Mouse (Mus musculus) R1 (cell line): ENCODE measurements at regions not wholly inside any gene's neighbourhood (a gene's known extent, or its start where the extent isn't known, plus 50 kb on each side); places are given as distances from the start of the nearest gene placed in this dataset.

ENCODE experiments used
- DNase-seq: peaks from one replicate; pipeline ENCODE4 v3.0.0-alpha.2; 2018; ENCODE audit warnings: low read depth, low spot score

DNA sequence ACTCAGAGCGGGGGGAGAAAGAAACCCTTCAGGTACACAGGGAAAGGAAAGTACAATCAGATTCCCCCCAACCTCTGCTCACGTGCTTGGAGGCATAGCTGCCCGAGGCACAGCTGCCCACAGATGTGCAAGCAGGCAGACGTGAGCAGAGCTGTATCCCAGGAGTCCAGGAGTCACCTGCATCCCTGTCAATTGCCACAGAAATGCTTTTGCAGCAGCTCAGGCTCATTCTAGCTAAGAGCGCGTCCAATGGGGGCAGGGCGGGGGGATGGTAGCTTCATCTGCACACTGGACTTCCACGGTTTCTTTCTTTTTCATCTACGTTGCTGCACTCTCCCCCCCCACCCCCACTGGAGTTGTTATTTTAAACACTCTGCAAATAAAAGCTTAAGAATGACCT lies 66.0 kb upstream of the Fat4 start:
- DNase-seq, result no peak

- DNase-seq, result no peak
These were observed 66.4 kb upstream of the Fat4 start for GRCm38 (mm10) chr3:38820315-38820714.

DNA sequence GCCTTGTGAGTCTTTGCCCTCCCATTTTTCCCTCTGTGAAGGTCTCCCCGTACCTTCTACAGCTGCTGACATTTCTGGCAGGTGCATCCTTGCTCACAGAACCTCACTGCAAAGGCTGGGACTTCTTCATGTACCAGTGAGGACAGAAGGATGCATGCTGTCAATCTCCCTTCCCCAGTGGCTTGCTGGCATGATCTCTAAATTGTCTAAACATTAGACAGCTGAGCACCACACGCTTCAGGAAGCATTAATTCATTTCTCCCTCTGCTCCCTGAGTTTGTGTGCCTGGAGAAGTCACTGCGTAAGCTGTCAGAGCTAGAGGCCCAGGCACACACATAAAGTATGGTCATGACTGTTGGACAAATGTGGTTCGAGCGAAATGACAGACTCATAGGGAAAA lies 69.1 kb upstream of the Fat4 start:
- DNase-seq, result no peak

DNA sequence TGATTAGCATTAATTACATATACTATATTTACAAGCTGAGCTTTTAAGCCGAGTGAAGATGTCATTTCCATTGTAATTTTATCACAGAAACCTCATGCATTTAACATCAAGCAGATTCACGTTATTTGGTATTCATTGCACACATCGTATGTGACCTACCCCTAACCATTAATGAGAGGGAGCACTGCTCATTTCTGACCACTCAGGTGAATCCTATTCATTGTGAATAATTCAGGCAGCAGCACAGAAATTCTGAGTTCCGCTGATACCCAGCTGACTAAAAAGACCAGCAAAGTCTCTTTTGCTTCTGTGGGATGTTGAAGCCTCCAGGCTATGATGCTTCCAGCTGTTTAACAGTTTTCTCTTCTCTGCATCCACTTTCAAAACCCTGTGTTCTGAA lies 74.3 kb upstream of the Fat4 start:
- DNase-seq, result no peak

- no peak for DNase-seq
These were observed 75.1 kb upstream of the Fat4 start for GRCm38 (mm10) chr3:38811635-38812034.

DNA sequence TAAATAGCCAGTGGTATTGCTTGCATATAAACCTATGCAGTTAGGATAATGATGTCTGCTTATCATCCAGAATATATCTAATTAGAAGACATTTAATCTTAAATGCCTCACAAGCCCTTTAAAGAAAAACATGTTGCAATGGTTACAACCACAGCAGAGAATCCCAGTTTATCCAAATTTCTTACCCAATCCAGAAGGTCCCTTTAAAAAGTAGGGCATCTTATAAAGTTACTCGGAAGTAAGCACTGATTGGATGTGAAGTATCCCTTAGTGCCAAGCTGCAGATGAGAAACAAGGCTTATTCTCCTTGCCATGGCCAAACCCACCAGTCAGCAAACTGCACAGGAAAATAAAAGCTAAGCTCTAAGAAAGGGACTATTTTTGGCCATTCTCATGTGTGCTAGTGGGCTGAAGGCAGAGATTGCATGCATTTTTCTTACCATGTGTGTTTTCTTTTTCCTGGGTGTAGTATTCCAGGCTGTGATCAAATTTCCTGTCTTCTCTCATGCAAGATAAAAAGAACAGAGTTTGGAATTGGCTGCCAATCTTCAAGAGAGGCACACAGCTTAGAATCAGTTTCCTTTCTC lies 80.2 kb upstream of the Fat4 start:
- no peak for DNase-seq

- DNase-seq, result no peak
These were observed 80.7 kb upstream of the Fat4 start for GRCm38 (mm10) chr3:38806036-38806435.

DNA sequence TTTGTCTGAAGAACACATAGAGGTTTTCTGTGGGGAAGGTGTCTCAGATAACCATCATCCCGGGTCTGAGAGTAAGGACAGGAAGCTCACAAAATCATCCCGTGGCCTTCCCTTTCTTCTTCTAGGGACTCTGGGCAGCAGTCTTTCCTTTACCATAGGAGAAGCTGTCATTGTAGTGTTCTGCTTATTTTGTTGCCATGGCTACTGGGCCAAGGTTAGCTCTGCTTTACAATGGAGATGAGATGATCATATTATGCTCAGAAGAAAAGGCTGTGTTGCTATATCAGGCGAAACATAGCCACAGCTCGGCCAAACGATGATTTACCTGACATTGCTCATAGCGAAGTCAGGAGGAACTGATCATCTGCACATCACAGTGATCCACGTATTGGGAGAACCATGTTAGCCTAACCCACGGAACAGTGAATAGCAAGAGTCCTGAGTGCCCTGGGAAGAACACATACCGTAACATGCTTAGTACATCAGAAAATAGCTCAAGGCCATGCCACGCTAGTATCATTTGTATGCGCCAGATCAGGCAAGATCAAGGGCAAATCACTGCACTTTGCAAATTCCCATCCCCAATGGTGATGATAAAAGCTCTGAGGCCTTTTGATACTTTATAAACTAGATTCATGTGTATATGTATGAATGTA lies 91.0 kb upstream of the Fat4 start:
- DNase-seq, result no peak

DNA sequence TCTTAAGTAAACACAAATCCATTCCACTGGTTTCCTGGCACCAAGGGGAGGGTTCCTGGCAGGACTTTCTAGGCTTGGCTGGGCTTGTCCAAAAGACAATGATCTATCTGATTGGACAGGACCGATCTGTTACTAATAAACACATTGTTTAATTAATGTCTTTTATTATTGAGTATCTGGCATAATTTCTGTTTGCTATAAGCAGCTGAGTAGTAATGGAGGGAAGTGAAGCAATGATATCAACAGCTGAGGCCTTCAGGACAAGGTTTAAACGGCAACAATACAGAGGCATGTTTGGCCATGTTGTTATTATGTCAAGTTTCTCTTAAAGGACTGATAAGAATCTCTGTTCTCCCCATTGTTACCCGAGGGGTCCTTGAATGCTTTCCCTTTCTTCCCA lies 93.5 kb upstream of the Fat4 start:
- no peak for DNase-seq

- DNase-seq, result no peak
These were observed 98.0 kb upstream of the Fat4 start for GRCm38 (mm10) chr3:38788751-38789150.

DNA sequence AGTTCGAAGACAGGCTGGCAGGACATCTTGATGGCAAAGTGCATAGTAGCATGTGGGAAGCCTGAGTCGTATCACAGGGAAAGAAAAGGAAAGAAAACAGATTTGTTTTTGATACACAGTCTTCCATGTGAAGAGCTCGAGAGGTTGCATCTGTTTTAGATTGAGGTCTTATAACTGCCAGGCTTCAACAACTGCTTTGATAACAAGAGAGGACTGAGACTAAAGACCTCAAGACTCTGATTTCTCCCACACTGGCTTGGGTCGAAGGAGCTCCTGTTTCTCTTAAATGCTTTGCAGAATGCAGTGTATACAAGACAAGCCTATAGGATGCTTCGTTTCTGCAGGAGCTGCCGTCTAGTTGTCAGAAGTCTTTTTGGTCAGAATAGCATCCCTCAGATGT lies 103.0 kb upstream of the Fat4 start:
- no peak for DNase-seq

GRCm38 (mm10) chr3:38783051-38783450 lies 103.7 kb upstream of the Fat4 start:
- DNase-seq, result no peak

DNA sequence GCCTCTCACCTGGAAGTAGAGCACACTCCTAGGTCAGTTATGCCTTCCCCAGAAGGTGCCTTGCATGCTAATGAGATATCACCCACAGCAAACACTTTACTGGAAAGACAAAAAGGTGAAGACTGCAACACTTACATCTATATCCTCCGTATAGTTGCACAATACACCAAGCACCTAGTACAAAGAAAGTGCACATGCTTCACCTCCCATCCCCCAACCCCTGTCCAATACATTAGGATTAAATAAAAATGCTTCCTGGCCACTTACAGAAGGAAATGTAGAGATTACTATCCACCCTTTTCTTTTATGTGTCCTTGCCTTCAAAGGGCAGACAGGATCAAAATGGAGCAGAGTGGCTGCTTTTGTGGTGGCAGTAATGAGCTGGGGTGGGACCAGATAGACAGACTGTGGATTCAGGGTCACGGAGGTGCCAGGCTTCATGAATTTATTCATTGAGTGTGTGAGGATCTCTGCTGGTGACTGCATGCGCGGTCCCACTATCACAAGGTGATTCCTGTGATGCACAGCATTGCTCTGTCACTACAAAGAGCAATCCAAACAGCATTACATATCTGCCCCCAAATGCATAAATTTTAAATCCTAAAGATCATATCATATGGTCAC lies 109.9 kb upstream of the Fat4 start:
- peak; percentile 3 for DNase-seq

DNA sequence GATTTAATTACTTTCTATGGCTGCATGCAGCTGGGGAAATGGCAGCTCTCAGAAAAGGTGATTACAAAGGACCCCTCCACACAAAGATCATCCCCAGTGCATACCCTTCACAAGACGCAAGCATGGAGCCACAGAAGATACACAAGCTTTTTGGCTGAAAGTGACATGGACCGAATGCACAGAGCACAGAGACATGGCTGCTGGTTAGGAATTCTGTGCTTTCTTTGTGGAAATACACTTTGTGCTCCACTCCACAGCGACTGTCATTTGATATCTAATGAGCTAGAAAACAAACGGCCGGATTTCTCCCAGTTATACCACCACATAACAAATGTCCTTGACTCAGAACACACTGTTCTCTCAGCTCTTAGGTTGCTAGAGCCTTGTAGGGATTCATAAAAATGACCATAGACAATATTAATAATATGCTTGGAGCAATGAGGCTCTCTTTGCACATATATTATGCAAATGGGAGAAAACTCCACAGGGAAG lies 132.1 kb upstream of the Fat4 start:
- DNase-seq, result no peak

- DNase-seq, result no peak
These were observed 133.1 kb upstream of the Fat4 start for GRCm38 (mm10) chr3:38753446-38754205.

DNA sequence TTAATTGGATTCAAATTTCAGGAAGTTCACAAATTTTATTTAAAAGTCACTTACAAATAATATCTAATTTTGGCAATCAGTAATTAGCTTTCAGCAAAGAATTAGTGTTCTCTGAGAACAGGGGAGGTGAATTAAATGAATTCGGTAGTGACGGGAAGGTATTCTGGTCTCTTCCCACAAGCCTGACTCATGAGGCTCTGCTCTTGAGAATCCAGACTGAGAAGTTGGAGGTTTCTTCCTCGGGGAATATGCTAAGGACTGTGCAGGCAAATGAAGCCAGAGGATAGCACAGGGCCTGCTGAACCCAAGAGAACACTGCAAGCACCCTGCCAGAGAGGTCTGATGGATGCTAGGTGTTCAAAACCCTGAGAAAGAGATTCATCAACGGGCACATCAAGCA lies 144.6 kb upstream of the Fat4 start:
- DNase-seq, result no peak

- DNase-seq, result no peak
These were observed 164.1 kb upstream of the Fat4 start for GRCm38 (mm10) chr3:38722606-38723005.

DNA sequence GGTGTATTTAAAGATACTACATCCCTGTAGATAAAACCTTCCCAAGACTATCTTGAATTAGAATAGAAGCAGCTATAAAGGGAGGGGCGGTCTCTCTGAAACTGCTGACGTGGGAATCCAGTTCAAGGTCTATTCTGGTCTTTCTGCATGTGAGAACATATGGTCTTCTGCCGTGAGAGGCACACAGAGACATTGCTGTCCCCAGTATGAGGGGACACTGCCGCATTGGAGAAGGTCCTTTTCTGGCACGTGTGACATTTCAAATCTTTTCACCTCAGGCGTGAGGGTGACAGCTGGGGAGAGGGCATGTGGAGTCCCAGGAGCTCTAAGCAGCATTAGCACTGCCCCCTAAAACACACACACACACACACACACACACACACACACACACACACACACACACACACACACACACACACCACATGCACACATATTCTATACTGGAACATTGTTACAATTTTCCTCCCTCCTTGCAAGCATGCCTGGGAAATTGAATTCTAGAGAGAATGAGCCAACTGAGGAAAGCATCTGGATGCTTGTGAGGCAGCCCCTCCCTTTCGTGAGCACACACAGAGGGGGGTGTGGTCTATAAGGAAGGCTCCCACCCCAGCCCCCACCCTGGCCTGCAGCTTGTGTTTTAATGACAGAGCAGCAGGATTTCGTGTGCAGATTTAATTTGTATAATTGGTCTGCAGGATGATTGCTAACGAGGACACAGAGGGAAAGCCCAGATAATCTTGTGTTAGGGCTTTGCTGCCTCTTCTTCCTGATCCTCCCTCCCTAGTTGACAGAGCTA lies 174.5 kb upstream of the Fat4 start:
- no peak for DNase-seq

DNA sequence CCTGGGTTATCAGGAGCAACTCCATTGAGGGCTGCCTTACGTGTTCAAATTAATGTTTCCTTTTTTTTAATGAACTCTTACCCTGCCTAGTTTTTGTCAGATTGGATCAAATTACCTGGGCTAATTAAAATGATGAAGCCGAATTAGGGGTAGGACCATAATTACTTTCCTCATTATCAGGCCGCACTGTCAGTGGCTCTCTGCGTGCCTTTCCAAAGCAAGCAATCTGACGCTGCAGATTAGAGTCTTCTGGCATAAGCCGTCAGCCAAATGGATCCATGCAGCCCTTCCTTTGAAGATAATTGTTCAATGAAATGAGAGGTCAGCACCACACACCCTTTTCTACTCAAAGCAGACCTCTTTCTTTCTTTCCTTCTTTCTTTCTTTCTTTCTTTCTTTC lies 175.5 kb upstream of the Fat4 start:
- no peak for DNase-seq

DNA sequence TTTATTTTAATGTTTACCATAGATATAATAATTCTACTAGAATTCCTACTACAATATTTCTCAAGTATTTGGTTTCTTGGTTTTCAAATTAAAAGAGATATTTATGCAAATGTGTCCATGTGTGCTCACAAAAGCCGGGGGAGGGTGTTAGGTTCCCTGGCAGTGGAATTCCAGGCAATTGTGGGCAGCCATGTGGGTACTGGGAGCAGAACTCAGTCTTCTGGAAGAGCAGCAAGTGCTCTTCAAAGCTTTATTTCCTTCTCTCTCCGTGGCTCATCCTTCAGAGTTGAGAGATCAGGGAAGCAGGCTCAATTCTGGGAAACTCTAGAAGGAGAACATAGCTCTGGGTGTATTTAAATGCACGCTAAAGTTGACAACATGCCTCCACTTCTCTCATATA lies 178.8 kb upstream of the Fat4 start:
- no peak for DNase-seq

GRCm38 (mm10) chr3:38699206-38699605 lies 187.5 kb upstream of the Fat4 start:
- DNase-seq, result no peak

- peak; percentile 16 for DNase-seq
These were observed 188.9 kb upstream of the Fat4 start for GRCm38 (mm10) chr3:38697871-38698270.
